Mouse (Mus musculus) limb, embryonic 15.5 days (tissue): ENCODE measurements around the gene Troap. TPM values are rescaled to one million over a fixed set of nuclear protein-coding genes. Genes with fewer than 3 reads are reported as not detected.
A peak's percentile ranks its signal among the peaks of the same experiment; 100 is the strongest.

Source experiments
- ATAC-seq: fragments of 200-750 bp; cut with Nextera tagmentation; 2 replicates; pipeline ENCODE4 v1.8.0; 2017; ENCODE audit warnings: low read depth, moderate TSS enrichment; ENCODE audit not compliant: insufficient number of reproducible peaks, low FRiP score, low TSS enrichment
- H3K27ac ChIP-seq: fragments of 300-500 bp; sonication (generic); 2 replicates; pipeline ENCODE4 v1.5.1; 2015; ENCODE audit warnings: moderate library complexity, mild to moderate bottlenecking, inconsistent platforms
- H3K27me3 ChIP-seq: fragments of 300-500 bp; sonication (generic); 2 replicates; pipeline ENCODE4 v1.6.1; 2015; ENCODE audit warnings: inconsistent platforms
- H3K36me3 ChIP-seq: fragments of 300-500 bp; sonication (generic); 2 replicates; pipeline ENCODE4 v1.6.1; 2015; ENCODE audit warnings: inconsistent platforms
- H3K4me1 ChIP-seq: fragments of 300-500 bp; sonication (generic); 2 replicates; pipeline ENCODE4 v1.6.1; 2015; ENCODE audit warnings: inconsistent platforms
- H3K4me2 ChIP-seq: fragments of 300-500 bp; sonication (generic); 2 replicates; pipeline ENCODE4 v1.6.1; 2015; ENCODE audit warnings: mild to moderate bottlenecking, inconsistent platforms
- H3K4me3 ChIP-seq: fragments of 300-500 bp; sonication (generic); 2 replicates; pipeline ENCODE4 v1.5.1; 2015; ENCODE audit warnings: mild to moderate bottlenecking, inconsistent platforms
- H3K9ac ChIP-seq: fragments of 300-500 bp; sonication (generic); 2 replicates; pipeline ENCODE4 v1.6.1; 2015; ENCODE audit warnings: inconsistent platforms
- H3K9me3 ChIP-seq: fragments of 300-500 bp; sonication (generic); 2 replicates; pipeline ENCODE4 v1.6.1; 2016; ENCODE audit warnings: inconsistent platforms
- WGBS: fragments of 180-500 bp; shearing (Covaris S2); methylation state at CpG from one replicate; pipeline ENCODE4 v1.1.7; 2015; 5-methylcytosine and 5-hydroxymethylcytosine counted together
- polyA plus RNA-seq: library from polyadenylated mRNA; unstranded; fragments of >200 nt; fragmentation: Nextera tagmentation; extraction: Ambion mirVana; gene quantifications from 2 replicates; pipeline ENCODE4 v1.2.1, GENCODE M21; 2015

The Troap gene
- polyA plus RNA-seq, 1 experiment from 2014 or later: 22.3 TPM

GRCm38 (mm10) chr15:99032726-99033250 lies 41.6 kb upstream of the Troap start:
- peaks cover 25% of the 10 kb centered on the region for H3K36me3 ChIP-seq
- H3K4me1 ChIP-seq: peaks cover 33% of the 10 kb centered on the region
- no peaks in the 10 kb centered on the region for H3K27me3 ChIP-seq
- ATAC-seq: no peak
- H3K4me3 ChIP-seq: 0 out of 2 replicates have a peak overlapping the region, but pooled peaks have one; percentile 71
- no peaks in the 10 kb centered on the region for H3K9me3 ChIP-seq
- peak overlapping the region; percentile 60 for H3K4me2 ChIP-seq
- 78% methylated on average over 7 of the region's 7 CpGs for WGBS
- H3K27ac ChIP-seq: no peak overlapping the region
- no peak overlapping the region for H3K9ac ChIP-seq

DNA sequence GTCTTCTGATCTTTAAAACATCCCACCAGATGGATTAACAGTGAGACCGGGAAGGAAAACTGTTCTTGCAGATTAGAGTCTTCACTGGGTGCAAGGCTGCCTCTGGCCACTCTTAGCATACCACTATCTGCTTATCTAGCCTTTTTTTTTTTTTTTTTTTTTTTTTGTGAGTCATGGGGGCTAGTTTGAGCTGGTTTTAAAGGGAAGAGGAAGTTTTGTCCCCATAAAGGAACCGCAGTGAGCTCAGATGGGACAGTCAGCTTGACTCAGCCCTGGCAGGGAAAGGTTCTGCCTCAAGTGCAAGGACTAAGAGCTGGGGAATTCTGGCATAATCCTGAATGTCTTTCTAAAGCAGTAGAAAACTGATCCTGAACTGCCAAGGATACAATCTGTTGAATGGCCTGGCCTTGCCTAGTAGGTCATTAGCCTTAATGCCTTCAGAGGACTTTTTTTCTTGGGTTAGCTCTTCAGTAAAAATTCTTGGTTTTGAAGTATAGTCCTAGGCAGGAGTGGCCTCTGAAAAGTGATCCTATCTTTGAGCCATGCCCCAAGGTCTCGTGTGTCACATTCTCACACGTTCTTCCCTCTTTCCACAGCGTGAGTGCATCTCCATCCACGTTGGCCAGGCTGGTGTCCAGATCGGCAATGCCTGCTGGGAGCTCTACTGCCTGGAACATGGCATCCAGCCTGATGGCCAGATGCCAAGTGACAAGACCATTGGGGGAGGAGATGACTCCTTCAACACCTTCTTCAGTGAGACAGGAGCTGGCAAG lies 40.7 kb upstream of the Troap start:
- Histone ChIP-seq H3K27ac (no peak overlapping the region), H3K4me2 (no peak overlapping the region), H3K9me3 (no peaks in the 10 kb centered on the region), H3K27me3 (no peaks in the 10 kb centered on the region), H3K4me1 (peaks cover 33% of the 10 kb centered on the region), H3K36me3 (peaks cover 30% of the 10 kb centered on the region), H3K4me3 (no peak overlapping the region), H3K9ac (no peak overlapping the region)
- ATAC-seq: no peak
- WGBS: 84% methylated on average over 7 of the region's 7 CpGs

DNA sequence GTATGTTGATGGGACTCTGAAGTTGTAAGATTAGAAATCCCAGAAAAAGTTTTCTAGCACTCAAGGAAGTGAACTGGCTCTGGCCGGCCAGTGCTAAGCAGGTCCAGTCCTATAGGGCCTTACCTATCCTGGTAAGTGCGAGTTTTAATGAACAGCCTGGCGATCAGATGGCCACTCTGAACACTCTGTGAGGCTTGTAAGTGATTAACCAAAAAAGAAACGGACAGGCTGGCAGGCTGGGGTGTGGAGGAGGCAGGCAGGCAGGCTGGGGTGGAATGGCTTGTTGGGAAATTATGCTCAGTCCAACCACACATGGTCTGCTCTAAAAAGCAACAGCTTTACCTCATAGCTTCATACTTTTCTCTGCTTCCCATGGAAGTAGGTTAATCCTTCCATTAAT lies 38.9 kb upstream of the Troap start:
- H3K4me3 ChIP-seq: no peak overlapping the region
- no peak for ATAC-seq
- WGBS: 78% methylated on average over 4 of the region's 4 CpGs
- peaks cover 27% of the 10 kb centered on the region for H3K4me1 ChIP-seq
- H3K27me3 ChIP-seq: no peaks in the 10 kb centered on the region
- no peak overlapping the region for H3K9ac ChIP-seq
- H3K4me2 ChIP-seq: no peak overlapping the region
- H3K9me3 ChIP-seq: no peaks in the 10 kb centered on the region
- no peak overlapping the region for H3K27ac ChIP-seq
- H3K36me3 ChIP-seq: peaks cover 32% of the 10 kb centered on the region

- 91% methylated on average over 8 of the region's 8 CpGs for WGBS
- H3K36me3 ChIP-seq: peaks cover 32% of the 10 kb centered on the region
Observed at GRCm38 (mm10) chr15:99036249-99036905, 38.0 kb upstream of the Troap start.

GRCm38 (mm10) chr15:99038025-99038424 lies 36.4 kb upstream of the Troap start:
- no peak overlapping the region for H3K4me3 ChIP-seq
- ATAC-seq: no peak
- WGBS: 93% methylated on average over 1 of the region's 1 CpGs
- H3K9ac ChIP-seq: no peak overlapping the region
- H3K36me3 ChIP-seq: peaks cover 32% of the 10 kb centered on the region
- peaks cover 23% of the 10 kb centered on the region for H3K4me1 ChIP-seq
- H3K27ac ChIP-seq: no peak overlapping the region
- no peaks in the 10 kb centered on the region for H3K9me3 ChIP-seq
- no peaks in the 10 kb centered on the region for H3K27me3 ChIP-seq
- H3K4me2 ChIP-seq: no peak overlapping the region

More at GRCm38 (mm10) chr15:99036249-99036905, 38.0 kb upstream of the Troap start:
- Histone ChIP-seq H3K27ac (no peak overlapping the region), H3K4me3 (no peak overlapping the region), H3K9me3 (no peaks in the 10 kb centered on the region), H3K27me3 (no peaks in the 10 kb centered on the region), H3K4me2 (no peak overlapping the region), H3K4me1 (peaks cover 33% of the 10 kb centered on the region), H3K9ac (no peak overlapping the region)
- no peak for ATAC-seq

GRCm38 (mm10) chr15:99038797-99039196 lies 35.6 kb upstream of the Troap start:
- WGBS: 90% methylated on average over 5 of the region's 5 CpGs
- Histone ChIP-seq H3K4me1 (peaks cover 17% of the 10 kb centered on the region), H3K27ac (no peak overlapping the region), H3K4me3 (no peak overlapping the region), H3K36me3 (peaks cover 32% of the 10 kb centered on the region), H3K27me3 (no peaks in the 10 kb centered on the region), H3K9ac (no peak overlapping the region), H3K4me2 (no peak overlapping the region), H3K9me3 (no peaks in the 10 kb centered on the region)
- no peak for ATAC-seq

GRCm38 (mm10) chr15:99039306-99039705 lies 35.1 kb upstream of the Troap start:
- no peaks in the 10 kb centered on the region for H3K27me3 ChIP-seq
- 79% methylated on average over 4 of the region's 4 CpGs for WGBS
- H3K4me3 ChIP-seq: no peak overlapping the region
- H3K4me1 ChIP-seq: peaks cover 17% of the 10 kb centered on the region
- no peak overlapping the region for H3K4me2 ChIP-seq
- H3K9ac ChIP-seq: no peak overlapping the region
- no peak for ATAC-seq
- no peak overlapping the region for H3K27ac ChIP-seq
- no peaks in the 10 kb centered on the region for H3K9me3 ChIP-seq
- H3K36me3 ChIP-seq: peaks cover 32% of the 10 kb centered on the region

DNA sequence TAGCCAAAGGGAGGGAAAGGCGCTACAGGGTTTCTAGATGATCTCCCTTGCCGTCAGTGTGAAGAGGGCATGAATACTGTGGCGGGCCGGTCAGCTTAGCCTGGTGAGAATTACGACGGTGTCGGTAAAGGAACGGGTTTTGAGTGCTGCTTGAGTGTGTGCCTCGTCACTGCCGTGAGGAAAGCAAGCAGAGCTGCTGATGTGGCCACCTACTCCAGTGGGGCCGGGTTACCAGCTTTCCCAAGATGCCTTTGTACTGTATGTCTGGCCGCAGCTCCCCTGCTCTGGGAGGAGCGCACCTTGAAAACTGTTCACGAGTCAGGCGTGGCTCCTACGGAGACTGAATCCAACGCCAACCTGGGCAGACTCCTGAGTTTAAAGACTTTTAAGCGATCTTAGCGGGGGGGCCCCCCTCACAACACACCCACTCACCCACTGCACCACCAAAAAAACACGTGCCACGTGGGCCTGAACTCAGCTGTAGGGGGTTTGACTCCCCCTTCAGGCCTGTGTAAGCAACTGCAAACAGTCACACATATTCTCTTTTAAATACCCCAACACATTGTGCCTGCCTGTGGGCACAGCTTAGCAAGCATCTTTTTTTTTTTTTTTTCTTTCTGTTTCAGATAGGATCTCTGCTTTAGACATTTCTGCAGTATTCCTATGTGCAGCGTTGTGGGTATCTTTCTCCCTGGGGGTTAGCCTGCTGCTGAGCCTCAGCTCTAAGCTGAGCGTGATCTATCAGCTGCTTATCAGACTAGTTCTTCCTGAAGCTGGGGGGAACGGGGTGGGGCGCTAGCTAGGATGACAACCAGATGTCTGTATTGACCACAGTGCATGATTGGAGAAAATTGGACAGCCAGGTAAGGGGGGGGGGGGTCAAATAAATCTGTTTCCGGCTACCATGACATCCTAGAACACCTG lies 34.1 kb upstream of the Troap start:
- H3K4me3 ChIP-seq: no peak overlapping the region
- no peak for ATAC-seq
- no peaks in the 10 kb centered on the region for H3K27me3 ChIP-seq
- H3K27ac ChIP-seq: no peak overlapping the region
- no peaks in the 10 kb centered on the region for H3K9me3 ChIP-seq
- H3K9ac ChIP-seq: no peak overlapping the region
- WGBS: 58% methylated on average over 26 of the region's 26 CpGs
- H3K36me3 ChIP-seq: peaks cover 23% of the 10 kb centered on the region
- peaks cover 17% of the 10 kb centered on the region for H3K4me1 ChIP-seq
- no peak overlapping the region for H3K4me2 ChIP-seq

- Histone ChIP-seq H3K9ac (no peak overlapping the region), H3K4me1 (peaks cover 17% of the 10 kb centered on the region), H3K36me3 (peaks cover 14% of the 10 kb centered on the region), H3K4me2 (no peak overlapping the region), H3K4me3 (no peak overlapping the region), H3K27ac (peak overlapping the region; percentile 22; the same call in 1 of the 2 replicates), H3K27me3 (no peaks in the 10 kb centered on the region), H3K9me3 (no peaks in the 10 kb centered on the region)
- WGBS: 50% methylated on average over 21 of the region's 21 CpGs
- ATAC-seq: no peak; the same call in 1 of the 2 replicates
Observed at GRCm38 (mm10) chr15:99040920-99041856, 33.2 kb upstream of the Troap start.

- H3K27me3 ChIP-seq: no peaks in the 10 kb centered on the region
- 0 out of 2 replicates have a peak, but pooled peaks cover 7% of the 10 kb centered on the region for H3K36me3 ChIP-seq
- no peaks in the 10 kb centered on the region for H3K9me3 ChIP-seq
- peaks cover 17% of the 10 kb centered on the region for H3K4me1 ChIP-seq
- no peak overlapping the region for H3K27ac ChIP-seq
- H3K4me2 ChIP-seq: no peak overlapping the region
- no peak overlapping the region for H3K4me3 ChIP-seq
- H3K9ac ChIP-seq: no peak overlapping the region
- 83% methylated on average over 5 of the region's 5 CpGs for WGBS
- ATAC-seq: no peak
Observed at GRCm38 (mm10) chr15:99042334-99042733, 32.0 kb upstream of the Troap start.
